Mouse (Mus musculus) limb, embryonic 15.5 days (tissue): ENCODE data around the gene Pkdcc. TPM values are rescaled to one million over a fixed set of nuclear protein-coding genes. Genes with fewer than 3 reads are reported as not detected.

Source experiments
- ATAC-seq: fragments of 200-750 bp; cut with Nextera tagmentation; 2 replicates; pipeline ENCODE4 v1.8.0; 2017; ENCODE audit warnings: low read depth, moderate TSS enrichment; ENCODE audit not compliant: insufficient number of reproducible peaks, low FRiP score, low TSS enrichment
- H3K27ac ChIP-seq: fragments of 300-500 bp; sonication (generic); 2 replicates; pipeline ENCODE4 v1.5.1; 2015; ENCODE audit warnings: moderate library complexity, mild to moderate bottlenecking, inconsistent platforms
- H3K27me3 ChIP-seq: fragments of 300-500 bp; sonication (generic); 2 replicates; pipeline ENCODE4 v1.6.1; 2015; ENCODE audit warnings: inconsistent platforms
- H3K36me3 ChIP-seq: fragments of 300-500 bp; sonication (generic); 2 replicates; pipeline ENCODE4 v1.6.1; 2015; ENCODE audit warnings: inconsistent platforms
- H3K4me1 ChIP-seq: fragments of 300-500 bp; sonication (generic); 2 replicates; pipeline ENCODE4 v1.6.1; 2015; ENCODE audit warnings: inconsistent platforms
- H3K4me2 ChIP-seq: fragments of 300-500 bp; sonication (generic); 2 replicates; pipeline ENCODE4 v1.6.1; 2015; ENCODE audit warnings: mild to moderate bottlenecking, inconsistent platforms
- H3K4me3 ChIP-seq: fragments of 300-500 bp; sonication (generic); 2 replicates; pipeline ENCODE4 v1.5.1; 2015; ENCODE audit warnings: mild to moderate bottlenecking, inconsistent platforms
- H3K9ac ChIP-seq: fragments of 300-500 bp; sonication (generic); 2 replicates; pipeline ENCODE4 v1.6.1; 2015; ENCODE audit warnings: inconsistent platforms
- H3K9me3 ChIP-seq: fragments of 300-500 bp; sonication (generic); 2 replicates; pipeline ENCODE4 v1.6.1; 2016; ENCODE audit warnings: inconsistent platforms
- WGBS: fragments of 180-500 bp; shearing (Covaris S2); methylation state at CpG from one replicate; pipeline ENCODE4 v1.1.7; 2015; 5-methylcytosine and 5-hydroxymethylcytosine counted together
- polyA plus RNA-seq: library from polyadenylated mRNA; unstranded; fragments of >200 nt; fragmentation: Nextera tagmentation; extraction: Ambion mirVana; gene quantifications from 2 replicates; pipeline ENCODE4 v1.2.1, GENCODE M21; 2015

Pkdcc gene
- polyA plus RNA-seq, 1 experiment from 2014 or later: 11.6 TPM

DNA sequence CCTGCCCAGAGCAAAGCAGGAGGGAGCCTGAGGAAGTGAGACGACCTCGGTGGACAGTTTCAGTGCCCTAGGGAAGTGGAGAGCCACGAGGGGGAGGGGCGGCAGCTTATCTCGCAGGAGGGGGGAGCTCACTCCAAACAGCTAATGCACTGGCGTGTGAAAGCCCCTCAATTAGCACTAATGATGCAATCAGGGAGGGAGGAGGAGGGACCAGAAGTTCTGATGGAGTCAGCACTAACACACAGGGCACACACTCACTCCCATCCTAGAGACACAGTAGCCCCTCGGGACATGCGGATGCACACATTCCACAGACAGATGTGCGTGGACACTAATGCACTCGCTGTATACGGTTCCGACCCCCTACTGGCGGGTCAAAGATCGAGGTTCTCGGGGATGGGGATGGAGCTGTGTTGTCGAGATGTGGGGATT is 915 bp upstream of the Pkdcc start:
- peaks cover 74% of the 10 kb centered on the region for H3K27me3 ChIP-seq
- ATAC-seq: no peak

DNA sequence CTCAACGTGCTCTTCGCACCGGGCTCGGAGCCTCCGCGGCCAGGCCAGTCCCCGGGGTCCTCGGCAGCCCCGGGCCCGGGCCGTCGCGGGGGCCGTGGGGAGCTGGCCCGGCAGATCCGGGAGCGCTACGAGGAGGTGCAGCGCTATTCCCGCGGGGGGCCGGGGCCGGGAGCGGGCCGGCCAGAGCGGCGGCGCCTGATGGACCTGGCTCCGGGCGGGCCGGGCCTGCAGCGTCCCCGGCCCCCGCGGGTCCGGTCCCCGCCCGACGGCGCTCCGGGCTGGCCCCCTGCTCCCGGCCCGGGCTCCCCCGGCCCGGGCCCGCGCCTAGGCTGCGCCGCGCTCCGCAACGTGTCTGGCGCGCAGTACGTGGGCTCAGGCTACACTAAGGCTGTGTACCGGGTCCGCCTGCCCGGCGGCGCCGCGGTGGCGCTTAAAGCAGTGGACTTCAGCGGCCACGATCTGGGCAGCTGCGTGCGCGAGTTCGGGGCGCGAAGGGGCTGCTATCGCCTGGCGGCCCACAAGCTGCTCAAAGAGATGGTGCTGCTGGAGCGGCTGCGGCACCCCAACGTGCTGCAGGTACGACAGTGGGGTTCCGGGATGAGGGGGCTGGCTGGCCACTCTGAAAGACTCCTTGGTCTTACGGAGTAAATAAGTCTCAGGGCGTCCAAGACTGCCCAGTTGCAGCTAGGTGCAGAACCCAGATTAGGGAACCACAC is 595 bp downstream of the Pkdcc start:
- Histone ChIP-seq H3K4me2 (peak overlapping the region; percentile 92), H3K4me3 (peak overlapping the region; percentile 81), H3K4me1 (peaks cover 59% of the 10 kb centered on the region), H3K9ac (peak overlapping the region; percentile 86), H3K27me3 (peaks cover 77% of the 10 kb centered on the region), H3K9me3 (no peaks in the 10 kb centered on the region), H3K27ac (peak overlapping the region; percentile 83), H3K36me3 (peaks cover 1% of the 10 kb centered on the region; the same call in 1 of the 2 replicates)
- WGBS: under 1% methylated on average over 72 of the region's 80 CpGs
- ATAC-seq: peak; percentile 16; the same call in 1 of the 2 replicates

More for the DNA sequence above, 915 bp upstream of the Pkdcc start:
- Histone ChIP-seq H3K9ac (peak overlapping the region; percentile 50), H3K4me2 (peak overlapping the region; percentile 92), H3K36me3 (no peaks in the 10 kb centered on the region), H3K27ac (0 out of 2 replicates have a peak overlapping the region, but pooled peaks have one; percentile 43), H3K4me1 (peaks cover 50% of the 10 kb centered on the region), H3K9me3 (no peaks in the 10 kb centered on the region), H3K4me3 (peak overlapping the region; percentile 81)
- 2% methylated on average over 16 of the region's 16 CpGs for WGBS

DNA sequence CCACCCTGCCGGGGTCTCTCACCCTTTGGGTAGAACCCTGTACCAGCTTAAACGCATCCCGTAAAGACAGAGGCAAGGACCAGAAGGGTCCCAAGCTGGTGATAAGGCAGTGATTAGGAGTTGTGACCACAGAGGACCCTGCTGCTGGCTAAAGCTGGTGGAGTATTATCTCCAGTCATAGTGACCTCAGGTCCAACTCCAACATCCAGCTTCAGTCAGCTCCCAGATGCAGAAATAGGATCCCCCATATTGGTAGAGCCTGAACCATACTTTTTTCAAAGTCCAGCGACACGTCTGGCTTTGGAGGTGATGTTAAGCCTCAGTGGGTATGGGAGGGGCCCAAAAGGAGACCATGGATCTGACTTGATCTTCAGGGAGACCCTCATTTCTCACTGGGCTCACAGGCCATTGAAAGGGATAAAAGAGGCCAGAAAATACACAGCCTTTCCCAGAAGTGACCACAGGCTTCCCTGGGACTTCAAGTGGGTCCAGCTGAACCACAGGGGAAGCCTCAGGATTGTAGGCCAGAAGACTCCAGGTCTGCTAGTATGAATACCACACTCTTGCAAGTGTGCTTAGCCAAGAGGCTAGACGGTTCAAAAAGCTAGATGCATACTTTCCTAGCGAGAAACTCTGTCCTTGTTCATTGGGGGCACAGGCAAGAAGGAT is 1.3 kb downstream of the Pkdcc start:
- Histone ChIP-seq H3K4me2 (peak overlapping the region; percentile 92), H3K36me3 (peaks cover 8% of the 10 kb centered on the region; the same call in 1 of the 2 replicates), H3K4me1 (peaks cover 64% of the 10 kb centered on the region), H3K27ac (no peak overlapping the region), H3K9ac (peak overlapping the region; percentile 86), H3K27me3 (peaks cover 77% of the 10 kb centered on the region), H3K4me3 (peak overlapping the region; percentile 81), H3K9me3 (no peaks in the 10 kb centered on the region)
- ATAC-seq: no peak
- whole genome bisulfite sequencing: 24% methylated on average over 7 of the region's 7 CpGs

DNA sequence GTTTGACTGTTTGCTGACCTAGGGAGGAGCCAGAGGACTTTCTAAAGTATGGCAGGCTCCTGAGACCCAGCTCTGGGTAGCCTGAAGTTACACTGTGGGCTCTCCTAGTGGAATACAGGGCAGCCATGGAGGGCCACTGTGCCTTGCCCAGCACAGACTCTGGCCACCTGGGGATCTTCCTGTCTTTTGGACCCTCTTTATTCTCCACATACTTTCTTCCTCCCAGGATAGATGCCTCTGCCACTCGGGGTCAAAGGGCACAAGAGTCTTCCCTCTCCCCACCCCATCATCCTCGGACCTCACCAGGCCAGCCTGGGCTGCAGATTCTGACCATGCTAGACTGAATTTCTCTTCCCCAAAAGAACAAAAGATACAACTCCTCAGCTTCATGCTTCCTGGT is 3.1 kb downstream of the Pkdcc start:
- H3K4me2 ChIP-seq: peak overlapping the region; percentile 92
- H3K36me3 ChIP-seq: peaks cover 21% of the 10 kb centered on the region; the same call in 1 of the 2 replicates
- peaks cover 77% of the 10 kb centered on the region for H3K27me3 ChIP-seq
- peaks cover 76% of the 10 kb centered on the region for H3K4me1 ChIP-seq
- no peaks in the 10 kb centered on the region for H3K9me3 ChIP-seq
- 31% methylated on average over 2 of the region's 2 CpGs for WGBS
- no peak overlapping the region for H3K27ac ChIP-seq
- ATAC-seq: no peak
- peak overlapping the region; percentile 81 for H3K4me3 ChIP-seq
- no peak overlapping the region for H3K9ac ChIP-seq

DNA sequence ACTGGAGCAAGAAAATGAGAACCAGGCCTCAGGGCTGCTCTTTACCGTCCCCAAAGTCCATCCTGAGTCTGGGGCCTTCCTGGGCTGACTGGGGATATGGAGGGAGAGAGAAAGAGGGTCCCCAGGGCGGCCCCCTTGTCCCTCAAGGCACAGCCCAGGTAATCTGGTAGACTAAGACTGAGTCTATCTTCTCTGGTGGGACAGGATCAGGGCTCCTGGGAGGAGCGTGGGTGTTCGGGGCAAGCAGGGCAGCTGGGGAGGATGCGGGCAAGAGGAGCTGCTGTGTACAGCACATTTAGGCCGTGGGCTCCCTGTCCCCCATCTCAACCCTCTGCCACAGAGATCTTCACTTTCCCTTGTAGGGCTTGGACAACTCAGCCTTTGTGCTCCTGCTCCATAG is 3.6 kb downstream of the Pkdcc start:
- Histone ChIP-seq H3K4me3 (peak overlapping the region; percentile 11; the same call in 1 of the 2 replicates), H3K9ac (no peak overlapping the region), H3K27me3 (peaks cover 77% of the 10 kb centered on the region), H3K9me3 (no peaks in the 10 kb centered on the region), H3K27ac (no peak overlapping the region), H3K36me3 (peaks cover 21% of the 10 kb centered on the region; the same call in 1 of the 2 replicates), H3K4me1 (peaks cover 71% of the 10 kb centered on the region), H3K4me2 (peak overlapping the region; percentile 92; the same call in 1 of the 2 replicates)
- no peak for ATAC-seq
- 55% methylated on average over 6 of the region's 6 CpGs for WGBS

DNA sequence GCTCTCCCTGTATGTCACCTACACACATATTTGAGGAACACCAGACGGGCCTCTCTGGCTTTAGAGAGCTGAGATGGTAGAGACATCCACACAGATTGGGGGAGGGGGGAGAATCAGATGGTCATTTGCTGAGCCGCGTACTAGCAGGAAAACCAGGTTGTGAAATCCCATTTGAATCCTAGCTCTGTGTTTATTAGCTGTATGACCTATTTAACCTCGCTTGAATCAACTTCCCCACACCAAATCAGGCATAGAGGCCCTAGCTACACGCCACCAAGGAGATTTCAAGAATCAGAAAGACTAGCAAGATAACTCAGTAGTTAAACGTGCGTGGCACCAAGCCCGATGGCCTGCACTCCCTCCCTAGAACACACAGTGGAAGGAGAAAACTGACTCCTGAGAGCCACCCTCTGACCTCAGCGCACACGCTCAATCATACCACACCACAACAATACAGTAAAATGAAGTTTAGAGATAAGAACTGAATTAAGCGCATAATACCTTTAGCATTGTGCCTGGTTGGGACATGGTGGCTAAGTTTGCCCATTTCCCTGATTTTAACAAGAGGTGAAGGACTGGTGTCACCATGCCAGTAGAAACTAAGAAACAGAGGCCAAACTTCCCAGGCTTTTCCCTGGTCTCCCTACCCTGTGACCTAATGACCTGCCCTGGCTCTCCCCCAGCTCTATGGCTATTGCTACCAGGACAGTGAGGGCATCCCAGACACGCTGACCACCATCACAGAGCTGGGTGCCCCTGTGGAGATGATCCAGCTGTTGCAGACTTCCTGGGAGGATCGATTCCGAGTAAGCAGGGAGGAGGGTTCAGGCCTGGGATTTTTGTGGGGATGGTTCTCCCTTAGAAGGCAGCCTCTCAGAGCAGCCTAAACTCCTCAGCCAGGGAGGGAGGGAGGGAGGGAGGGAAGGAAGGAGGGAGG is 4.5 kb downstream of the Pkdcc start:
- H3K4me2 ChIP-seq: no peak overlapping the region
- H3K36me3 ChIP-seq: peaks cover 27% of the 10 kb centered on the region
- H3K27ac ChIP-seq: no peak overlapping the region
- H3K4me1 ChIP-seq: peaks cover 68% of the 10 kb centered on the region
- WGBS: 54% methylated on average over 14 of the region's 14 CpGs
- no peaks in the 10 kb centered on the region for H3K9me3 ChIP-seq
- no peak for ATAC-seq
- H3K27me3 ChIP-seq: peaks cover 75% of the 10 kb centered on the region
- H3K4me3 ChIP-seq: no peak overlapping the region; the same call in 1 of the 2 replicates
- H3K9ac ChIP-seq: no peak overlapping the region

DNA sequence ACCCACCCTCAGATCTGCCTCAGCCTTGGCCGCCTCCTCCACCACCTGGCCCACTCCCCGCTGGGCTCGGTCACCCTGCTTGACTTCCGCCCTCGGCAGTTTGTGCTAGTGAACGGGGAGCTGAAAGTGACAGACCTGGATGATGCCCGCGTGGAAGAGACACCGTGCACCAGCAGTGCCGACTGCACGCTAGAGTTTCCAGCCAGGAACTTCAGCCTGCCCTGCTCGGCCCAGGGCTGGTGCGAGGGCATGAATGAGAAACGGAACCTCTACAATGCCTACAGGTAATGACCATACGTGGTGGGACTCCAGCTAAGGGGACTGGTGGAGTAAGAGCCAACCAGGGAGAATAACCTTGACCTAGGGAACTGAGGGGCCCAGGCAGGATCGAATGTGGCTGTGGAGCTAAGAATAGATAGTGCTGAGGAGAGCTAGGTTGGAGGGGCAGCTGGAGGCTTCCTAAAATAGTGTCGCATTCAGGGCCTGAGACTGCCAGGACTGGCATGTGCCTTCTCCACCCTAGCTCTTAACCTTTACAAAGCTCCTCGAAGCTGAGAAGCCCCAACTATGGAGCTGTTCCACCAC is 6.0 kb downstream of the Pkdcc start:
- Histone ChIP-seq H3K4me2 (no peak overlapping the region), H3K4me1 (peaks cover 63% of the 10 kb centered on the region), H3K4me3 (no peak overlapping the region), H3K9me3 (no peaks in the 10 kb centered on the region), H3K27ac (no peak overlapping the region), H3K27me3 (peaks cover 82% of the 10 kb centered on the region), H3K36me3 (peaks cover 34% of the 10 kb centered on the region), H3K9ac (no peak overlapping the region)
- no peak for ATAC-seq
- WGBS: 74% methylated on average over 18 of the region's 18 CpGs

DNA sequence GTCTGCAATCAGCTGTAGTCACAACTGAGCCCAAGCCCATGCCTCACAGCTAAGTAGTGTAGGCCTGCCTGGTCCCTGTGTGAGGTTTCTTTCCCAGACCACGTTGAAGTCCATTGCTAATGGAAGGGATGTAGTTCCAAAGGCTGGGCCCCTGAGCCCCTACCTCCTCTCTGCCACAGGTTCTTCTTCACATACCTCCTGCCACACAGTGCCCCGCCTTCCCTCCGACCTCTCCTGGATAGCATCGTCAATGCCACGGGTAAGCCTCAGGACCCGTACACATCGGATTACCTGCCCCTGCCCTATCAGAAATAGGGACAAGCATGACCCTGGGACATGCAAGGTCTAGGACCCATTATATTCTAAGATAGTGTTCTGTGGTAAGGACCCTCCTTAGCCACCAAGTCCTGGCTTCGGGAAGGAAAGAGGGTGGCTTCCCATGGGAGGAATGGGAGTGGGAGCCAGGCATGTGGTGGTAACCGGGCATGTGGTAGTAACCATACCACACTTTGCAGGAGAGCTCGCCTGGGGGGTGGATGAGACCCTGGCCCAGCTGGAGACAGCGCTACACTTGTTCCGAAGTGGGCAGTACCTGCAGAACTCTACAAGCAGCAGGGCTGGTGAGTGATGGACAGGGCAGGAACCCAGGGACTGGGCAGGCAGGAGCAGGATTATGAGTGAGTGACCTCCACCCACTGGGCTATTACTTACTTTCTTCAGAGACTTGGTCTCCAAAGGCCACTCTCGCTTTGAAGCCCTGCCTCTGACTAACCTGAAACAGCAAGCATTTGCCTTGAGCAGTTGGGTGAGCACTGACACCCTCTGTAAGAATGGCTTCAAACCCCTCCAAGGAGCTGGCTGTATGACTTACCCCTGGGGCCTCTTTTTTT is 6.8 kb downstream of the Pkdcc start:
- Histone ChIP-seq H3K4me3 (no peak overlapping the region), H3K4me2 (no peak overlapping the region), H3K36me3 (peaks cover 34% of the 10 kb centered on the region), H3K4me1 (peaks cover 55% of the 10 kb centered on the region), H3K27ac (no peak overlapping the region), H3K9me3 (no peaks in the 10 kb centered on the region), H3K27me3 (peaks cover 82% of the 10 kb centered on the region), H3K9ac (no peak overlapping the region)
- no peak for ATAC-seq
- 66% methylated on average over 13 of the region's 13 CpGs for WGBS

DNA sequence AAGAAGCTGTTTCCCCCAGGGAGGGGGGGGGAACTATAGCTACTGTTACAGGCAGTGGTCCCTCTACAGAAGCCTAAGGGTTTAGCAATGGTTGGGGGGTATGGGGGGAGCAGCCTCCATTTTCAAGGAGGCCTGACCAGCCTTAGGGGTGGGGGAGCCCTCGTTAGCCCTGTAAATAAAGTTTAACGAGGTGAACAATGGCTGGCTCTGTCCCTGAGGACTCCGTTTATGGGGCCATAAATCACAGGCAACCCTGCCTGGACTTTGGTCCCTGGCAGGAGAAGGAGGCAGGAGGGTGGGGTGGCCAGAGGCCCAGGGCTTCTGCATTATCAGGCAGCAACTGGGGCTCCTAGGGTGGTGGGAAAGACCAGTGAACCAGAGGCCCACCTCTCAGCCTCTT is 7.6 kb downstream of the Pkdcc start:
- Histone ChIP-seq H3K4me3 (no peak overlapping the region), H3K27me3 (peaks cover 81% of the 10 kb centered on the region), H3K27ac (no peak overlapping the region), H3K4me2 (no peak overlapping the region), H3K4me1 (peaks cover 46% of the 10 kb centered on the region), H3K36me3 (peaks cover 34% of the 10 kb centered on the region), H3K9me3 (no peaks in the 10 kb centered on the region), H3K9ac (no peak overlapping the region)
- ATAC-seq: no peak
- 14% methylated on average over 3 of the region's 3 CpGs for WGBS

DNA sequence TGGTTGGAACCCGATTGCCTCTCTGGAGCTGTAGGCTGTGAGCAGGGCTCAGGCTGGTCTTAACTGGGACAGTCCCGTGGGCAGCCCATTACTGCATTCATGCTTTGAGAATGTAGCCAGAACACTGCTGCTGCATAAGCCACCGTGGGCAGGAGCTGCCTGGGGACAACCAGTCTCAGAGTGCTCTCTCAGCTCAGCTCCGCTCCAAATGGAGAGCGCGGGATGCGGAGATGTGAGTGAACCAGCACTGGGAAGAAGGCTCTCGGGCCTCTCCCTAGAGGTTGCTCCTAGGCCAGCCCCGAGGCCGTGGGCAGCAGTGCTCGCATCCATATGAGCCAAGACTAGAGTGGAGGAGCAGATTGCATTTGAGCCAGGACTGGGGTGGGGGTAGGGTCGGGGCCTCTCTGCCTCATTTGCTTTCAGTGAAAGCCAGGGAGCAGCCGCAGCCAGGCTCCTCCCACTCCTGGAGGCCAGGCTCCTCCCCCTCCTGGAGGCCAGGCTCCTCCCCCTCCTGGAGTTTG is 9.4 kb downstream of the Pkdcc start:
- Histone ChIP-seq H3K9me3 (no peaks in the 10 kb centered on the region), H3K36me3 (peaks cover 34% of the 10 kb centered on the region), H3K4me1 (peaks cover 30% of the 10 kb centered on the region), H3K4me2 (no peak overlapping the region), H3K9ac (no peak overlapping the region), H3K27me3 (peaks cover 75% of the 10 kb centered on the region), H3K4me3 (no peak overlapping the region), H3K27ac (no peak overlapping the region)
- WGBS: 50% methylated on average over 13 of the region's 13 CpGs
- no peak for ATAC-seq
